Comparison of ENCODE assay signal across 10 mouse cellular contexts in the genomic region with DNA sequence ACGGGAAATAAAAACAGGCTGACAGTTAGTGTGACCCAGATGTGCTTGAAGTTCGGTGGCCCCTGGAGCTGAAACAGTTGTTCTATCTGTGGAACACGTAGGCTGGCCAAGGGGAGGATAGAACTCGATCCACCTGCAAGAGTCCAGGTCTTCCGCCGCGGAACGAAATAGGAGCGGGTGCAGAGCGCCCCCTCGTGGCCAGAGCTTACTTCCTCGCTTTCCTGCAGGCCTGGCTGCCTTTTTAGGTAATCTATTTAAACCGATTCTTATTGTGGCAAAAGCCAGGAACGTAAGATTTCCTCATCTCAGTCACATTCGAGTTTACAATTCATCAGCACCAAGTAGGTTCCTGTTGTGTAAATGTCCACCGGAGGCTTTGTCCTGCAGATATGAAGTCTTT. TPM values are rescaled to one million over a fixed set of nuclear protein-coding genes. Genes with fewer than 3 reads are reported as not detected.
DNase-seq lines count a peak whose midpoint lies in the region; ATAC-seq lines count a peak whose summit lies in the region.
"Had no signal": no experiment of that assay in that cellular context is flagged by ENCODE, and none has a peak within 500 bp of the region (broad histone marks: within the 10 kb centered on the region; RNA-seq: fewer than 3 reads in every experiment).

No protein-coding gene starts in this region.

- ATAC-seq in hindbrain, embryonic 14.5 days (ENCODE audit: low FRiP score) = no peak
- no peak for ATAC-seq in hindbrain, embryonic 12.5 days (ENCODE audit: low FRiP score)
- no peak for ATAC-seq in embryonic facial prominence, embryonic 11.5 days (replicated peaks; ENCODE audit: insufficient number of reproducible peaks, low FRiP score, low TSS enrichment, low read depth)
- ATAC-seq in limb, embryonic 11.5 days (ENCODE audit: insufficient number of reproducible peaks, low FRiP score, low TSS enrichment, low read depth) = no peak
- no peak for ATAC-seq in neural tube, embryonic 15.5 days (ENCODE audit: low FRiP score)

- 3% methylated on average over 16 of the region's 16 CpGs for WGBS in hindbrain, embryonic 14.5 days
- WGBS in hindbrain, embryonic 12.5 days = 2% methylated on average over 16 of the region's 16 CpGs
- 5% methylated on average over 16 of the region's 16 CpGs for WGBS in embryonic facial prominence, embryonic 11.5 days
- 3% methylated on average over 16 of the region's 16 CpGs for whole genome bisulfite sequencing in limb, embryonic 11.5 days
- WGBS in neural tube, embryonic 15.5 days = 3% methylated on average over 16 of the region's 16 CpGs

- peak; percentile 85 for DNase-seq in hindbrain, embryonic 14.5 days (ENCODE audit: low spot score)
- peak; percentile 86 for DNase-seq in adrenal gland, postnatal 25 days
- peak; percentile 86 for DNase-seq in embryonic facial prominence, embryonic 11.5 days (ENCODE audit: low spot score)
- DNase-seq in hindlimb bud, embryonic 11.5 days (ENCODE audit: extremely low spot score, low read depth, low spot score) = peak; percentile 31
- DNase-seq in limb, embryonic 11.5 days (ENCODE audit: low spot score) = peak; percentile 89
- DNase-seq in thymus, adult 18-20 months = peak; percentile 56 to 65

- H3K9me3 ChIP-seq in hindbrain, embryonic 14.5 days (ENCODE audit: control insufficient read depth, low read length) = no peaks in the 10 kb centered on the region
- H3K9me3 ChIP-seq in hindbrain, embryonic 12.5 days (replicated peaks) = no peaks in the 10 kb centered on the region
- no peaks in the 10 kb centered on the region for H3K9me3 ChIP-seq in embryonic facial prominence, embryonic 11.5 days (replicated peaks; ENCODE audit: control insufficient read depth, low read length)
- H3K9me3 ChIP-seq in limb, embryonic 11.5 days (ENCODE audit: control insufficient read depth, low read length) = no peaks in the 10 kb centered on the region
- no peaks in the 10 kb centered on the region for H3K9me3 ChIP-seq in neural tube, embryonic 15.5 days (replicated peaks)
- H3K9me3 ChIP-seq: embryonic facial prominence, embryonic 13.5 days; neural tube, embryonic 12.5 days had no signal

- no peak overlapping the region for H3K9ac ChIP-seq in hindbrain, embryonic 14.5 days
- no peak overlapping the region for H3K9ac ChIP-seq in hindbrain, embryonic 12.5 days
- no peak overlapping the region for H3K9ac ChIP-seq in embryonic facial prominence, embryonic 11.5 days (replicated peaks; ENCODE audit: low read length)
- no peak overlapping the region for H3K9ac ChIP-seq in limb, embryonic 11.5 days (ENCODE audit: low read length)
- no peak overlapping the region for H3K9ac ChIP-seq in neural tube, embryonic 15.5 days (replicated peaks)
- H3K9ac ChIP-seq: embryonic facial prominence, embryonic 13.5 days; neural tube, embryonic 12.5 days had no signal

- H3K4me2 ChIP-seq in hindbrain, embryonic 14.5 days (replicated peaks) = no peak overlapping the region
- H3K4me2 ChIP-seq in hindbrain, embryonic 12.5 days (replicated peaks) = no peak overlapping the region
- H3K4me2 ChIP-seq in embryonic facial prominence, embryonic 11.5 days (ENCODE audit: low read depth, low read length) = no peak overlapping the region
- H3K4me2 ChIP-seq in limb, embryonic 11.5 days (ENCODE audit: low read depth, severe bottlenecking) = no peak overlapping the region
- H3K4me2 ChIP-seq in neural tube, embryonic 15.5 days = peak overlapping the region; percentile 28
- H3K4me2 ChIP-seq: embryonic facial prominence, embryonic 13.5 days; neural tube, embryonic 12.5 days had no signal

- peaks cover 16% of the 10 kb centered on the region for H3K27me3 ChIP-seq in hindbrain, embryonic 14.5 days (ENCODE audit: control insufficient read depth, insufficient read depth, low read length)
- H3K27me3 ChIP-seq in hindbrain, embryonic 12.5 days = peaks cover 62% of the 10 kb centered on the region
- peaks cover 44% of the 10 kb centered on the region for H3K27me3 ChIP-seq in embryonic facial prominence, embryonic 11.5 days (ENCODE audit: control insufficient read depth, insufficient read depth, low read length)
- H3K27me3 ChIP-seq in limb, embryonic 11.5 days (ENCODE audit: control insufficient read depth, insufficient read depth, low read length) = peaks cover 47% of the 10 kb centered on the region
- peaks cover 26% of the 10 kb centered on the region for H3K27me3 ChIP-seq in neural tube, embryonic 15.5 days (replicated peaks)

- H3K4me1 ChIP-seq in hindbrain, embryonic 14.5 days (replicated peaks; ENCODE audit: control insufficient read depth, insufficient read depth, low read length) = peaks cover 13% of the 10 kb centered on the region
- peaks cover 32% of the 10 kb centered on the region for H3K4me1 ChIP-seq in hindbrain, embryonic 12.5 days
- H3K4me1 ChIP-seq in embryonic facial prominence, embryonic 11.5 days (ENCODE audit: control insufficient read depth, insufficient read depth, low read length) = peaks cover 8% of the 10 kb centered on the region
- H3K4me1 ChIP-seq in limb, embryonic 11.5 days (ENCODE audit: control insufficient read depth, insufficient read depth, low read length) = peaks cover 10% of the 10 kb centered on the region
- peaks cover 30% of the 10 kb centered on the region for H3K4me1 ChIP-seq in neural tube, embryonic 15.5 days

- H3K36me3 ChIP-seq in hindbrain, embryonic 14.5 days (replicated peaks; ENCODE audit: control insufficient read depth, insufficient read depth) = no peaks in the 10 kb centered on the region
- no peaks in the 10 kb centered on the region for H3K36me3 ChIP-seq in hindbrain, embryonic 12.5 days
- H3K36me3 ChIP-seq in embryonic facial prominence, embryonic 11.5 days (replicated peaks; ENCODE audit: control insufficient read depth, insufficient read depth, low read depth, low read length) = no peaks in the 10 kb centered on the region
- no peaks in the 10 kb centered on the region for H3K36me3 ChIP-seq in limb, embryonic 11.5 days (ENCODE audit: control insufficient read depth, insufficient read depth, low read length)
- H3K36me3 ChIP-seq in neural tube, embryonic 15.5 days = no peaks in the 10 kb centered on the region
- H3K36me3 ChIP-seq: embryonic facial prominence, embryonic 13.5 days; neural tube, embryonic 12.5 days had no signal

- H3K27ac ChIP-seq in hindbrain, embryonic 14.5 days = no peak overlapping the region
- H3K27ac ChIP-seq in hindbrain, embryonic 12.5 days = no peak overlapping the region
- no peak overlapping the region for H3K27ac ChIP-seq in embryonic facial prominence, embryonic 11.5 days (replicated peaks; ENCODE audit: low read depth, low read length)
- no peak overlapping the region for H3K27ac ChIP-seq in limb, embryonic 11.5 days (replicated peaks; ENCODE audit: low read depth, low read length)
- no peak overlapping the region for H3K27ac ChIP-seq in neural tube, embryonic 15.5 days (replicated peaks)
- H3K27ac ChIP-seq: embryonic facial prominence, embryonic 13.5 days; neural tube, embryonic 12.5 days had no signal

- H3K4me3 ChIP-seq in hindbrain, embryonic 14.5 days (replicated peaks; ENCODE audit: low read length) = no peak overlapping the region
- no peak overlapping the region for H3K4me3 ChIP-seq in hindbrain, embryonic 12.5 days
- no peak overlapping the region for H3K4me3 ChIP-seq in embryonic facial prominence, embryonic 11.5 days (ENCODE audit: low read depth, low read length)
- H3K4me3 ChIP-seq in limb, embryonic 11.5 days (ENCODE audit: low read depth, low read length) = no peak overlapping the region
- H3K4me3 ChIP-seq in neural tube, embryonic 15.5 days (replicated peaks) = no peak overlapping the region
- H3K4me3 ChIP-seq: embryonic facial prominence, embryonic 13.5 days; neural tube, embryonic 12.5 days had no signal

RNA-seq across cellular contexts. Expression of gene Dtx1, which starts 2.6 kb away (rescaled TPM):
- 53.9 and 64.1 TPM in 2 replicates for polyA plus RNA-seq in hindbrain, embryonic 14.5 days (2014; fragmentation: Nextera tagmentation; extraction: Ambion mirVana)
- 23.0 and 25.6 TPM in 2 replicates for polyA plus RNA-seq in hindbrain, embryonic 12.5 days (2016; fragmentation: Nextera tagmentation; extraction: Ambion mirVana)
- 11.0 and 11.8 TPM in 2 replicates for total RNA-seq in adrenal gland, postnatal 25 days (2021)
- polyA plus RNA-seq in embryonic facial prominence, embryonic 11.5 days (2014; fragmentation: Nextera tagmentation; extraction: Ambion mirVana) = 3.3 TPM in 2 replicates
- polyA plus RNA-seq in limb, embryonic 11.5 days (2014; fragmentation: Nextera tagmentation; extraction: Ambion mirVana) = 3.0 and 3.5 TPM in 2 replicates
- 59.9 and 61.1 TPM in 2 replicates for polyA plus RNA-seq in neural tube, embryonic 15.5 days (2015; fragmentation: Nextera tagmentation; extraction: Ambion mirVana)

RNA-seq across cellular contexts. Expression of gene Oas2, which starts 35.3 kb away (rescaled TPM):
- 0.16 and 0.32 TPM in 2 replicates for polyA plus RNA-seq in hindbrain, embryonic 14.5 days (2014; fragmentation: Nextera tagmentation; extraction: Ambion mirVana)
- polyA plus RNA-seq in hindbrain, embryonic 12.5 days (2016; fragmentation: Nextera tagmentation; extraction: Ambion mirVana) = 0.30 TPM in 1 of 2 replicates, not detected in the other
- 0.67 and 0.95 TPM in 2 replicates for total RNA-seq in adrenal gland, postnatal 25 days (2021)
- 0.17 and 0.43 TPM in 2 replicates for polyA plus RNA-seq in embryonic facial prominence, embryonic 11.5 days (2014; fragmentation: Nextera tagmentation; extraction: Ambion mirVana)
- 0.12 TPM in 1 of 2 replicates, not detected in the other for polyA plus RNA-seq in limb, embryonic 11.5 days (2014; fragmentation: Nextera tagmentation; extraction: Ambion mirVana)
- 0.20 and 0.46 TPM in 2 replicates for polyA plus RNA-seq in neural tube, embryonic 15.5 days (2015; fragmentation: Nextera tagmentation; extraction: Ambion mirVana)

Comparison
In these comparisons a context has a peak if more than half of its experiments do, and no peak if none do; other contexts are left out.
1. DNase-seq: peak in every context shown above with its lines; median percentile 89 in limb, embryonic 11.5 days; 86 in adrenal gland, postnatal 25 days; 86 in embryonic facial prominence, embryonic 11.5 days; 85 in hindbrain, embryonic 14.5 days; 60 in thymus, adult 18-20 months; 31 in hindlimb bud, embryonic 11.5 days.